Mouse (Mus musculus): Measurements from ENCODE around the gene Kat2b.

GRCm38 (mm10) chr17:53659230-53659629, 92.6 kb downstream of the Kat2b start:
- TF ChIP-seq CTCF (IDR thresholded peaks at IDR 0.05; ENCODE audit: control insufficient read depth, insufficient read depth, insufficient read length) (no peak), MYOG (IDR thresholded peaks at IDR 0.05; ENCODE audit: control insufficient read depth, extremely low read depth, insufficient read length) (no peak), USF1 (IDR thresholded peaks at IDR 0.05; ENCODE audit: low read depth) (no peak)

Measured in C2C12 (cell line).